Mouse (Mus musculus): Measurements from ENCODE around the gene AF366264.
"Not testable (repeated sequence)": the region's sequence is repeated elsewhere in the genome, so short reads cannot be mapped to it uniquely, and the experiment has no call there.

Gene AF366264

GRCm38 (mm10) chr8:13838289-13838688 lies at the start of gene AF366264:
AF366264 (minus strand) TSS chr8:13838389.
- not testable (repeated sequence) for DNase-seq (ENCODE audit: low read depth, low spot score)

GRCm38 (mm10) chr8:13843286-13843685 lies 5.1 kb upstream of the AF366264 start:
- not testable (repeated sequence) for DNase-seq (ENCODE audit: low read depth, low spot score)

GRCm38 (mm10) chr8:13828598-13829172 lies 9.5 kb downstream of the AF366264 start:
- no peak for DNase-seq (ENCODE audit: low read depth, low spot score)

- DNase-seq (ENCODE audit: low read depth, low spot score), result no peak
Observed at GRCm38 (mm10) chr8:13799566-13799965, 38.6 kb downstream of the AF366264 start.

GRCm38 (mm10) chr8:13797676-13798075 lies 40.5 kb downstream of the AF366264 start:
- DNase-seq (ENCODE audit: low read depth, low spot score), result no peak

GRCm38 (mm10) chr8:13793746-13794101 lies 44.5 kb downstream of the AF366264 start:
- no peak for DNase-seq (ENCODE audit: low read depth, low spot score)

- no peak for DNase-seq (ENCODE audit: low read depth, low spot score)
Observed at GRCm38 (mm10) chr8:13793097-13793745, 45.0 kb downstream of the AF366264 start.

- DNase-seq (ENCODE audit: low read depth, low spot score), result no peak
Observed at GRCm38 (mm10) chr8:13789606-13790005, 48.6 kb downstream of the AF366264 start.

- peak; percentile 98 for DNase-seq (ENCODE audit: low read depth, low spot score)
Observed at GRCm38 (mm10) chr8:13785764-13786299, 52.4 kb downstream of the AF366264 start.

GRCm38 (mm10) chr8:13785250-13785763 lies 52.9 kb downstream of the AF366264 start, which contains the start of gene Upf3a:
Upf3a (plus strand) TSS chr8:13785615.
- DNase-seq (ENCODE audit: low read depth, low spot score), result peak; percentile 97
